Mouse (Mus musculus) sigmoid colon, adult 10 weeks (tissue): ENCODE data around the gene Il6st. TPM values are rescaled to one million over a fixed set of nuclear protein-coding genes. Genes with fewer than 3 reads are reported as not detected.

ENCODE experiments used
- polyA plus RNA-seq: library from polyadenylated mRNA; stranded (reverse); fragments of 350-450 nt; fragmentation: Illumina TruSeq; extraction: RNeasy Lipid Tissue Mini Kit (QIAGEN cat#74804); gene quantifications from one replicate; pipeline ENCODE4 v1.2.3, GENCODE M21; 2014; ENCODE audit warnings: low read depth, low replicate concordance

Gene Il6st
- polyA plus RNA-seq = 58.8 TPM

GRCm38 (mm10) chr13:112463868-112464625, at the start of gene Il6st:
TSS of gene Il6st (plus strand) at chr13:112464070.

Other genes with a start within 250 kb of the Il6st start
- gene Ankrd55, start 175.6 kb upstream of the Il6st start, polyA plus RNA-seq = 0.28 TPM
- gene Il31ra, start 130.3 kb downstream of the Il6st start, polyA plus RNA-seq = not detected
- gene Ddx4, start 188.4 kb downstream of the Il6st start, polyA plus RNA-seq = not detected
- gene Slc38a9, start 196.7 kb downstream of the Il6st start, polyA plus RNA-seq = 11.9 TPM